Mouse (Mus musculus) lung, embryonic 14.5 days (tissue): ENCODE measurements around the gene Hdac6. TPM values are rescaled to one million over a fixed set of nuclear protein-coding genes. Genes with fewer than 3 reads are reported as not detected.

Source experiments
- ATAC-seq: fragments of 200-750 bp; cut with Nextera tagmentation; 2 replicates; pipeline ENCODE4 v1.8.0; 2017; ENCODE audit warnings: mild to moderate bottlenecking, moderate TSS enrichment, moderate library complexity; ENCODE audit not compliant: insufficient read depth
- DNase-seq: peaks from one replicate; pipeline ENCODE4 v3.0.0-alpha.2; 2015
- H3K27ac ChIP-seq: fragments of 300-500 bp; sonication (generic); 2 replicates; pipeline ENCODE4 v1.5.1; 2014; ENCODE audit warnings: low read depth, mild to moderate bottlenecking, moderate library complexity
- H3K27me3 ChIP-seq: fragments of 300-500 bp; sonication (generic); 2 replicates; pipeline ENCODE4 v1.6.1; 2014; ENCODE audit warnings: low read length, control low read depth; ENCODE audit not compliant: insufficient read depth
- H3K36me3 ChIP-seq: fragments of 300-500 bp; sonication (generic); 2 replicates; pipeline ENCODE4 v1.6.1; 2014; ENCODE audit warnings: control low read depth; ENCODE audit not compliant: insufficient read depth
- H3K4me1 ChIP-seq: fragments of 300-500 bp; sonication (generic); 2 replicates; pipeline ENCODE4 v1.6.1; 2014; ENCODE audit warnings: antibody characterized with exemption, control low read depth; ENCODE audit not compliant: insufficient read depth
- H3K4me2 ChIP-seq: fragments of 300-500 bp; sonication (generic); 2 replicates; pipeline ENCODE4 v1.6.1; 2014; ENCODE audit warnings: mild to moderate bottlenecking
- H3K4me3 ChIP-seq: fragments of 300-500 bp; sonication (generic); 2 replicates; pipeline ENCODE4 v1.5.1; 2014; ENCODE audit warnings: low read depth, low read length
- H3K9ac ChIP-seq: fragments of 300-500 bp; sonication (generic); 2 replicates; pipeline ENCODE4 v1.6.1; 2014
- H3K9me3 ChIP-seq: fragments of 300-500 bp; sonication (generic); 2 replicates; pipeline ENCODE4 v1.6.1; 2016; ENCODE audit warnings: low read depth, low read length, control low read depth
- CTCF ChIP-seq: IDR thresholded peaks from 2 replicates; pipeline ENCODE4 v1.5.1; 2016; ENCODE audit warnings: antibody characterized with exemption, low read depth
- WGBS: fragments of 180-500 bp; shearing (Covaris S2); extraction: QIAGEN DNeasy Blood & Tissue Kit; methylation state at CpG from one replicate; pipeline ENCODE4 v1.1.7; 2014; 5-methylcytosine and 5-hydroxymethylcytosine counted together
- polyA plus RNA-seq: library from polyadenylated mRNA; unstranded; fragments of >200 nt; fragmentation: Nextera tagmentation; extraction: Ambion mirVana; gene quantifications from 2 replicates; pipeline ENCODE4 v1.2.1, GENCODE M21; 2014

The Hdac6 gene
- polyA plus RNA-seq, 1 experiment from 2014 or later = 29.1 TPM

DNA sequence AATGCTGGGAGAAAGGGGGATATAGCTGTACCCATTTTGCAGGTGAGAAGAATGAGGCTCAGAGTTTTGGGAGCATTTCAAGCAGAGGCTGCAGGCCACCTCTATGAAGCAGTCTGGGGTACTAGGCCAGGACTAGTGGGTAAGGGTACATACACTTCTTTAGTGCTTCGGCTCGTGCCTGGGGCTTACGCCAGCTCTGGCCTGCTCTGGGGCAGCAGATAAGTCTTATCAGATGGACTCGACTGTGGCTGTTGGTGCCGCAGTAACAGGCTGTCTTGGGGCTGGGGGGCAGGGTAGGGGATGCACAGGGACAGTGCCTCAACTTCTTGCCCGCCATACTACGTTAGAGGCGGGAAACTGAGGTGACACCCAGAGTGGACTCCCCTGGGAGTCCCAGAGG lies 20.5 kb upstream of the Hdac6 start:
- H3K4me2 ChIP-seq = no peak overlapping the region
- ATAC-seq = no peak
- H3K27me3 ChIP-seq = no peaks in the 10 kb centered on the region
- H3K9me3 ChIP-seq = no peaks in the 10 kb centered on the region
- no peaks in the 10 kb centered on the region for H3K36me3 ChIP-seq
- H3K4me3 ChIP-seq = no peak overlapping the region
- WGBS = 68% methylated on average over 8 of the region's 8 CpGs
- no peak for TF ChIP-seq CTCF
- H3K9ac ChIP-seq = no peak overlapping the region
- DNase-seq = no peak
- H3K4me1 ChIP-seq = no peaks in the 10 kb centered on the region
- H3K27ac ChIP-seq = no peak overlapping the region

DNA sequence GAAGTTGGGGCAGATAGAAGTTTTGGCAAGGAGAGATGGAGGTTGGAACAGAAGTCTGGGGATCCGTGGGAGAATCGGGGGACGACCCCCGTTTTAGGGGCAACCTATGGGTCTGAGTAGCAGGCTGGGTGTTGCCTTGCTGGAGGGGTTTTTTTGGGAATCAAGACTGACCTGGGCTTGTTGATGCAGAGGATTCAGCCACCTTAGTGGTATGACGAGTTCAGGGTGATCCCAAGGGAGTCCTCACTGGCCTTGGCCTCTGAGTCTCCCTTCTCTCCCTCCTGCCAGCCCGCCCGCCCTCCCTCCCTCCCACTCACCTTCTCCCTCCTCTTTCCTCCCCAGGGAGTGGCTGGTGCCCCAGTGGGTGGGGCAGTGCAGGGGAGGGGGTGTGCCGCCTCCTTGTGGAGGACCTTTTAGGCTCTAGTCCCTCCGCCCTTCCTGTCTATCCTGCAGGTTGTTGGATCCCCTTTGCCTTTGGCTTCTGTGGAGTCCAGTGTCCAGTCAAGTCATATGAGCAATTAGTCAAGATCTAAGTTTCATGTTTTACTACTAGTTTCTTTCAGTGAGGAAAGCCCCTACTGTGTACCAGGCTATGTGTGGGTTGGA lies 20.0 kb upstream of the Hdac6 start:
- Histone ChIP-seq H3K4me2 (no peak overlapping the region), H3K27ac (no peak overlapping the region), H3K9me3 (no peaks in the 10 kb centered on the region), H3K27me3 (no peaks in the 10 kb centered on the region), H3K36me3 (no peaks in the 10 kb centered on the region), H3K4me3 (no peak overlapping the region; the same call in 1 of the 2 replicates), H3K9ac (no peak overlapping the region), H3K4me1 (no peaks in the 10 kb centered on the region)
- DNase-seq (no peak), ATAC-seq (no peak)
- 71% methylated on average over 6 of the region's 9 CpGs for WGBS
- no peak for TF ChIP-seq CTCF

DNA sequence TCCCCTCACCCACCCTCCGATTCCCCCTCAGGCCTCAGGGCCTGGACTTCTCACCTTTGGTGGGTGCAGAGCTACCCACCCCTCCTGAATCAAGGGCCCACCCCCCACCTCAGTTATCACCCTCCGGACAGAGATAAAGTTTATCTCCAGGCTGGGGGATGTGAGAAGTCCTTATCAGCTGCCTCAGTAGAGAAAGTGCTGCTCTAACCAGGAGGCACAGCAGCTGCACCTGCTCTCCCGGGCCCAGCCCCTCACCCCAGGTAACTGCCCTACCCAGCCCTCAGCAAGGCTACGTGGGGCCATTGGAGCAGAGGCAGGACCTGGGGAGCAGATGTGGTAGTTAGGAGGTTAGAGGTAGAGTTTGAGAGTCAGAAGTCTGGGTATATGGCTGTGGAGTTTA lies 18.5 kb upstream of the Hdac6 start:
- H3K4me1 ChIP-seq = no peaks in the 10 kb centered on the region
- peak overlapping the region; percentile 2; the same call in 1 of the 2 replicates for H3K4me3 ChIP-seq
- ATAC-seq (no peak), DNase-seq (no peak)
- H3K9me3 ChIP-seq = no peaks in the 10 kb centered on the region
- TF ChIP-seq CTCF = no peak
- no peak overlapping the region for H3K27ac ChIP-seq
- H3K4me2 ChIP-seq = no peak overlapping the region
- 40% methylated on average over 4 of the region's 4 CpGs for WGBS
- H3K9ac ChIP-seq = no peak overlapping the region; the same call in 1 of the 2 replicates
- H3K36me3 ChIP-seq = no peaks in the 10 kb centered on the region
- H3K27me3 ChIP-seq = no peaks in the 10 kb centered on the region

- Histone ChIP-seq H3K27me3 (no peaks in the 10 kb centered on the region), H3K9ac (no peak overlapping the region), H3K27ac (no peak overlapping the region), H3K36me3 (no peaks in the 10 kb centered on the region), H3K9me3 (no peaks in the 10 kb centered on the region), H3K4me1 (no peaks in the 10 kb centered on the region), H3K4me2 (no peak overlapping the region), H3K4me3 (no peak overlapping the region)
- no peak for TF ChIP-seq CTCF
- 68% methylated on average over 7 of the region's 7 CpGs for WGBS
- no peak for ATAC-seq
- no peak for DNase-seq
Observed at GRCm38 (mm10) chrX:7963829-7964626, 16.3 kb upstream of the Hdac6 start.

- ATAC-seq (no peak), DNase-seq (no peak)
- H3K4me3 ChIP-seq = no peak overlapping the region
- H3K27me3 ChIP-seq = no peaks in the 10 kb centered on the region
- WGBS = 85% methylated on average over 9 of the region's 9 CpGs
- no peak overlapping the region for H3K9ac ChIP-seq
- no peak overlapping the region for H3K4me2 ChIP-seq
- TF ChIP-seq CTCF = no peak
- no peaks in the 10 kb centered on the region for H3K4me1 ChIP-seq
- H3K27ac ChIP-seq = no peak overlapping the region
- H3K9me3 ChIP-seq = no peaks in the 10 kb centered on the region
- no peaks in the 10 kb centered on the region for H3K36me3 ChIP-seq
Observed at GRCm38 (mm10) chrX:7958868-7959267, 11.2 kb upstream of the Hdac6 start.

DNA sequence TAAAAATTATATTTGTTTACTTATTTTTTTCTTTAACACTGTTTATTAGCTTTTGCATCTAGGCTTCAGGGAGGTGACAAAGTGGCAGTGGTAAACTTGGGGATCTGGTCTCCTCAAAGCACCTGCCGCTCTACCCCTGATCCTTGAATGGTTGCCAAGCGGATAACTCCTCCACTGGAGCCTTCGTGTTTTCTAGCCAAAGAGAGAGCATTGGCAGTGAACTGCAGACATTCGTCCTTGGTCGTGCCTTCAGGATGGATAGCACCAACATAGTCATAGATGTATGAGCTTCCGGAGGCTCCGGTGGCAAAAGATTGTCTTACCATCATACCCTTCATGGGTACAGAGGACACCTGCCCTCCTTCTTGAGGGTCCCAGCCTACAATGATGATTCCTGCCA lies 2.4 kb upstream of the Hdac6 start:
- H3K36me3 ChIP-seq = no peaks in the 10 kb centered on the region
- H3K4me1 ChIP-seq = no peaks in the 10 kb centered on the region
- H3K4me2 ChIP-seq = no peak overlapping the region
- TF ChIP-seq CTCF = no peak
- no peak for ATAC-seq
- H3K27me3 ChIP-seq = no peaks in the 10 kb centered on the region
- DNase-seq = no peak
- WGBS = 90% methylated on average over 7 of the region's 7 CpGs
- no peak overlapping the region for H3K4me3 ChIP-seq
- no peaks in the 10 kb centered on the region for H3K9me3 ChIP-seq
- H3K9ac ChIP-seq = no peak overlapping the region
- no peak overlapping the region for H3K27ac ChIP-seq

GRCm38 (mm10) chrX:7947900-7948492 lies 307 bp upstream of the Hdac6 start:
- Histone ChIP-seq H3K9me3 (no peaks in the 10 kb centered on the region), H3K27me3 (no peaks in the 10 kb centered on the region), H3K9ac (peak overlapping the region; percentile 34), H3K4me1 (no peaks in the 10 kb centered on the region), H3K4me3 (peak overlapping the region; percentile 48), H3K4me2 (peak overlapping the region; percentile 58), H3K27ac (no peak overlapping the region), H3K36me3 (no peaks in the 10 kb centered on the region)
- ATAC-seq (peak; percentile 99), DNase-seq (peak; percentile 95)
- no peak for TF ChIP-seq CTCF
- 7% methylated on average over 38 of the region's 38 CpGs for WGBS
